ENCODE assay signal across 7 mouse cellular contexts in the genomic region with DNA sequence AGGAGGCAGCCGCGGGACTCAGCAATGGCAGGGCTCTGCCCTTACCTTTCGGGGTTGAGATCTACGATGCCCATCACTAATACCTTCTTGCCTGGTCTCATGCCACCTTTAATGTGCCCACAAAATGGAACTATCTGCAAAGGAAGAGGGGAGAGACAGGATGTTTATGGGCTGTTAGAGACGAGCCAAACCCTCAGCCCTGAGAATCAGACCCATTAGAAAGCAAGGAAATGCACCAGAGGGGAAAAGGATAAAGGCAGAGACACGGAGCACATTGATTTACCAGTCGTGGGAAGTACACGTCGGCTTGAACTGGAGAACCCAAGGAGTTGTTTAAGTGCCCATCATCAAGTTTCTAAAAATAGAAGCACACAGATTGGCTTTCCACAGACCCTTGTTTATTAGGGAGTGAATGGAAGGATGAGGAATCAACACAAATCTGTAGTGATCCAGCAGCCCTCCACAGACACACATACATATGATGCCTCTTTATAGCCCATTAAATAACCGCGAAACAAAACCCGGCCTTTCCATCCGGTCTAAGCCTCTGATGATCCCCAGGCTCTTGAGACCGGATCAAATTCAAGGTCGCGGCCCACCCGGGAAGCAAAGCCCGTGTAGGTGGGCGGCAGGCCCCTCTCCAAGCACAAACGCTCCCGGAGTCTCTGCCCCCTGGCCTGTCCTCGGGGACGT. TPM values are rescaled to one million over a fixed set of nuclear protein-coding genes. Genes with fewer than 3 reads are reported as not detected.
DNase-seq lines count a peak whose midpoint lies in the region; ATAC-seq and TF ChIP-seq lines count a peak whose summit lies in the region.

No protein-coding gene starts in this region.

- H3K27ac ChIP-seq in hindbrain, embryonic 10.5 days = peak overlapping the region; percentile 97
- H3K27ac ChIP-seq in limb, embryonic 14.5 days (replicated peaks; ENCODE audit: low read depth, low read length) = peak overlapping the region; percentile 81

- H3K4me2 ChIP-seq in limb, embryonic 14.5 days (replicated peaks; ENCODE audit: low read depth, low read length, severe bottlenecking) = peak overlapping the region; percentile 83
- peak overlapping the region; percentile 65 for H3K4me2 ChIP-seq in myocyte (ENCODE audit: low read depth)

- H3K79me2 ChIP-seq in myocyte (ENCODE audit: control insufficient read depth, insufficient read depth) = no peaks in the 10 kb centered on the region

- H3K4me1 ChIP-seq in hindbrain, embryonic 10.5 days (replicated peaks) = peaks cover 28% of the 10 kb centered on the region
- H3K4me1 ChIP-seq in limb, embryonic 14.5 days (ENCODE audit: control insufficient read depth, insufficient read depth, low read length) = peaks cover 17% of the 10 kb centered on the region

- H3ac ChIP-seq in myocyte (ENCODE audit: control insufficient read depth, insufficient read length) = no peak overlapping the region

- peak overlapping the region; percentile 91 for H3K4me3 ChIP-seq in hindbrain, embryonic 10.5 days
- peak overlapping the region; percentile 83 for H3K4me3 ChIP-seq in limb, embryonic 14.5 days (replicated peaks; ENCODE audit: low read length)
- H3K4me3 ChIP-seq in myocyte = no peak overlapping the region

- peak overlapping the region; percentile 91 for H3K9ac ChIP-seq in limb, embryonic 14.5 days (ENCODE audit: low read depth, low read length, severe bottlenecking)

- TF ChIP-seq POLR2A in limb, embryonic 14.5 days (IDR thresholded peaks at IDR 0.05; ENCODE audit: borderline replicate concordance, extremely low read depth, insufficient read depth, insufficient read length) = no peak
- no peak for TF ChIP-seq POLR2A in myocyte (IDR thresholded peaks at IDR 0.05; ENCODE audit: insufficient read length, low read depth)

- H3K9me3 ChIP-seq in hindbrain, embryonic 10.5 days = no peaks in the 10 kb centered on the region
- no peaks in the 10 kb centered on the region for H3K9me3 ChIP-seq in limb, embryonic 14.5 days (ENCODE audit: control insufficient read depth, low read length)

- ATAC-seq in common myeloid progenitor, adult 5-6 weeks (replicated peaks; ENCODE audit: low read depth, poor library complexity, severe bottlenecking) = peak; percentile 10; the same call in 1 of the 2 replicates
- peak; percentile 28; the same call in 1 of the 2 replicates for ATAC-seq in limb, embryonic 14.5 days (ENCODE audit: low FRiP score, low read depth)

- WGBS in hindbrain, embryonic 10.5 days = 17% methylated on average over 23 of the region's 23 CpGs
- WGBS in limb, embryonic 14.5 days = 15% methylated on average over 20 of the region's 23 CpGs

- H3K27me3 ChIP-seq in hindbrain, embryonic 10.5 days (ENCODE audit: insufficient read depth, poor library complexity, severe bottlenecking) = peaks cover 28% of the 10 kb centered on the region
- H3K27me3 ChIP-seq in limb, embryonic 14.5 days (ENCODE audit: control insufficient read depth, insufficient read depth, low read length) = no peaks in the 10 kb centered on the region
- peaks cover 54% of the 10 kb centered on the region for H3K27me3 ChIP-seq in myocyte (ENCODE audit: control insufficient read depth, insufficient read depth, insufficient read length)

- H3K36me3 ChIP-seq in hindbrain, embryonic 10.5 days = peaks cover 39% of the 10 kb centered on the region
- H3K36me3 ChIP-seq in limb, embryonic 14.5 days (ENCODE audit: control insufficient read depth, insufficient read depth, low read length) = peaks cover 32% of the 10 kb centered on the region
- H3K36me3 ChIP-seq in myocyte (ENCODE audit: control insufficient read depth, insufficient read depth) = no peaks in the 10 kb centered on the region

- DNase-seq in right cerebral cortex, adult 2 months (ENCODE audit: low spot score in 2 of 2) = peak; percentile 31 to 53
- DNase-seq in right cerebral cortex, postnatal 4 days = no peak
- DNase-seq in hindbrain, embryonic 10.5 days (ENCODE audit: low spot score) = peak; percentile 66
- peak; percentile 36 for DNase-seq in limb, embryonic 14.5 days (ENCODE audit: low spot score)
- DNase-seq in adrenal gland, postnatal 36 days = no peak

TF ChIP-seq in myocyte, 11 proteins besides CTCF, POLR2A, EP300 and RAD21:
- no peak for TF ChIP-seq REST (IDR thresholded peaks at IDR 0.05; ENCODE audit: insufficient read depth, insufficient read length)
- TF ChIP-seq SRF (IDR thresholded peaks at IDR 0.05; ENCODE audit: control insufficient read depth, insufficient read length, low read depth) = no peak
- no peak for TF ChIP-seq E2F4 (IDR thresholded peaks at IDR 0.05; ENCODE audit: insufficient read depth)
- TF ChIP-seq MYOG (IDR thresholded peaks at IDR 0.05; ENCODE audit: control insufficient read depth in 1 of 3, insufficient read depth in 1 of 3, insufficient read length in 2 of 3, low read depth in 2 of 3) = no peak
- no peak for TF ChIP-seq USF1 (IDR thresholded peaks at IDR 0.05; ENCODE audit: low read depth)
- no peak for TF ChIP-seq CEBPB (IDR thresholded peaks at IDR 0.05; ENCODE audit: insufficient read depth, poor library complexity, severe bottlenecking)
- no peak for TF ChIP-seq MAX (IDR thresholded peaks at IDR 0.05; ENCODE audit: low read depth)
- no peak for TF ChIP-seq TCF12 (IDR thresholded peaks at IDR 0.05; ENCODE audit: insufficient read depth, poor library complexity, severe bottlenecking)
- TF ChIP-seq POLR2AphosphoS2 (IDR thresholded peaks at IDR 0.05; ENCODE audit: insufficient read length, low read depth) = no peak
- no peak for TF ChIP-seq MYOD1 (IDR thresholded peaks at IDR 0.05; ENCODE audit: control insufficient read depth in 1 of 3, insufficient read length in 2 of 3, low read depth in 2 of 3)
- TF ChIP-seq TCF3 (IDR thresholded peaks at IDR 0.05; ENCODE audit: insufficient read length, low read depth) = no peak

RNA-seq across cellular contexts. Expression of a gene that starts 0.7 kb away (rescaled TPM):
- total RNA-seq in common myeloid progenitor, adult 5-6 weeks (2017) = 3.6 and 4.4 TPM in 2 replicates
- polyA plus RNA-seq in hindbrain, embryonic 10.5 days (2016; fragmentation: Nextera tagmentation; extraction: Ambion mirVana) = 23.6 and 23.9 TPM in 2 replicates
- 24.9 and 25.5 TPM in 2 replicates for polyA plus RNA-seq in limb, embryonic 14.5 days (2012; rRNA removed)
- polyA plus RNA-seq in limb, embryonic 14.5 days (2014; fragmentation: Nextera tagmentation; extraction: Ambion mirVana) = 52.0 and 52.2 TPM in 2 replicates
- polyA plus RNA-seq in myocyte (2012; fragmentation: generic; extraction: Trizol) = 0.10 TPM
- total RNA-seq in adrenal gland, postnatal 36 days (2021) = 10 to 100 TPM; 24.3 to 36.9 TPM

Comparison
In these comparisons a context has a peak if more than half of its experiments do, and no peak if none do; other contexts are left out.
1. DNase-seq: peak in right cerebral cortex, adult 2 months (2 of 2), hindbrain, embryonic 10.5 days (single experiment) and limb, embryonic 14.5 days (single experiment); none in right cerebral cortex, postnatal 4 days (single experiment) and adrenal gland, postnatal 36 days (0 of 2).
2. RNA of a gene that starts 0.7 kb away (polyA plus RNA-seq): 24.9 to 52.2 TPM in limb, embryonic 14.5 days and 23.6 to 23.9 TPM in hindbrain, embryonic 10.5 days; 0.10 TPM in myocyte (single experiment); every median in the first group is over 10 times any median in the second.